Mouse (Mus musculus) frontal cortex, postnatal 14 days (tissue): ENCODE data around the gene Twnk.
"Not testable (repeated sequence)": the region's sequence is repeated elsewhere in the genome, so short reads cannot be mapped to it uniquely, and the experiment has no call there.

ENCODE experiments used
- DNase-seq, 2 experiments: peaks; one replicate each; pipeline ENCODE4 v3.0.0; 2022; ENCODE audit warnings: low spot score in 2 of 2

The Twnk gene

GRCm38 (mm10) chr19:45025937-45026568 is 20.6 kb downstream of the Twnk start:
- no peak for DNase-seq

GRCm38 (mm10) chr19:45026958-45027670 is 21.7 kb downstream of the Twnk start:
- no peak for DNase-seq

GRCm38 (mm10) chr19:45027848-45028247 is 22.4 kb downstream of the Twnk start:
- DNase-seq = no peak

GRCm38 (mm10) chr19:45028746-45029145 is 23.3 kb downstream of the Twnk start:
- DNase-seq = no peak

GRCm38 (mm10) chr19:45029571-45029970 is 24.1 kb downstream of the Twnk start:
- no peak for DNase-seq

GRCm38 (mm10) chr19:45030111-45030510 is 24.6 kb downstream of the Twnk start:
- DNase-seq = peak in 1 of 2 experiments; percentile 28

- peak; percentile 64 to 65 for DNase-seq
Measured at GRCm38 (mm10) chr19:45030746-45031693, 25.6 kb downstream of the Twnk start.

- DNase-seq = peak; percentile 53 to 74
Measured at GRCm38 (mm10) chr19:45031780-45032179, 26.3 kb downstream of the Twnk start.

GRCm38 (mm10) chr19:45032570-45033332 is 27.3 kb downstream of the Twnk start:
- DNase-seq = no peak

GRCm38 (mm10) chr19:45036867-45037266 is 31.4 kb downstream of the Twnk start:
- no peak for DNase-seq

GRCm38 (mm10) chr19:45038198-45038597 is 32.7 kb downstream of the Twnk start:
- not testable (repeated sequence) for DNase-seq

GRCm38 (mm10) chr19:45040214-45040613 is 34.8 kb downstream of the Twnk start:
- no peak for DNase-seq

- no peak for DNase-seq
Measured at GRCm38 (mm10) chr19:45044389-45044927, 39.0 kb downstream of the Twnk start.

- no peak for DNase-seq
Measured at GRCm38 (mm10) chr19:45045236-45045635, 39.8 kb downstream of the Twnk start.

- DNase-seq = no peak
Measured at GRCm38 (mm10) chr19:45045651-45046050, 40.2 kb downstream of the Twnk start, which contains the start of gene Pdzd7. Pdzd7 (minus strand) TSS chr19:45045717.

- DNase-seq = peak; percentile 69 to 80
Measured at GRCm38 (mm10) chr19:45046523-45047321, 41.3 kb downstream of the Twnk start.

GRCm38 (mm10) chr19:45047417-45047934 is 42.0 kb downstream of the Twnk start, which contains the start of gene Sfxn3:
Sfxn3 (plus strand) TSS chr19:45047503.
- peak; percentile 90 for DNase-seq

- peak; percentile 60 to 83 for DNase-seq
Measured at GRCm38 (mm10) chr19:45047935-45048643, 42.6 kb downstream of the Twnk start.
